ENCODE assay signal across 8 mouse cellular contexts in genomic region chr13:23505662-23506345, GRCm38 (mm10). TPM values are rescaled to one million over a fixed set of nuclear protein-coding genes. Genes with fewer than 3 reads are reported as not detected.
A peak's percentile ranks its signal among the peaks of the same experiment; 100 is the strongest.
DNase-seq lines count a peak whose midpoint lies in the region; ATAC-seq lines count a peak whose summit lies in the region.

No protein-coding gene starts in this region.

- peak overlapping the region; percentile 31 for H3K4me3 ChIP-seq in kidney, embryonic 14.5 days (ENCODE audit: low read length)
- H3K4me3 ChIP-seq in limb, embryonic 11.5 days (ENCODE audit: low read depth, low read length), result peak overlapping the region; percentile 9
- H3K4me3 ChIP-seq in neural tube, embryonic 13.5 days, result peak overlapping the region; percentile 13

- peak overlapping the region; percentile 38; the same call in 1 of the 2 replicates for H3K9ac ChIP-seq in kidney, embryonic 14.5 days (ENCODE audit: low read depth, low read length)
- H3K9ac ChIP-seq in limb, embryonic 11.5 days (ENCODE audit: low read length), result no peak overlapping the region
- H3K9ac ChIP-seq in neural tube, embryonic 13.5 days, result 0 out of 2 replicates have a peak overlapping the region, but pooled peaks have one; percentile 23

- H3K4me1 ChIP-seq in kidney, embryonic 14.5 days (ENCODE audit: control insufficient read depth, insufficient read depth, low read length), result peaks cover 23% of the 10 kb centered on the region
- peaks cover 4% of the 10 kb centered on the region; the same call in 1 of the 2 replicates for H3K4me1 ChIP-seq in limb, embryonic 11.5 days (ENCODE audit: control insufficient read depth, insufficient read depth, low read length)
- H3K4me1 ChIP-seq in neural tube, embryonic 13.5 days (replicated peaks), result peaks cover 8% of the 10 kb centered on the region

- H3K9me3 ChIP-seq in kidney, embryonic 14.5 days (ENCODE audit: control insufficient read depth, low read length), result no peaks in the 10 kb centered on the region
- H3K9me3 ChIP-seq in limb, embryonic 11.5 days (ENCODE audit: control insufficient read depth, low read length), result no peaks in the 10 kb centered on the region
- H3K9me3 ChIP-seq in neural tube, embryonic 13.5 days, result no peaks in the 10 kb centered on the region

- H3K36me3 ChIP-seq in kidney, embryonic 14.5 days (ENCODE audit: control insufficient read depth, insufficient read depth, low read length), result no peaks in the 10 kb centered on the region
- no peaks in the 10 kb centered on the region for H3K36me3 ChIP-seq in limb, embryonic 11.5 days (ENCODE audit: control insufficient read depth, insufficient read depth, low read length)
- no peaks in the 10 kb centered on the region for H3K36me3 ChIP-seq in neural tube, embryonic 13.5 days

- 0 out of 2 replicates have a peak overlapping the region, but pooled peaks have one; percentile 8 for H3K27ac ChIP-seq in kidney, embryonic 14.5 days (ENCODE audit: low read depth, low read length)
- H3K27ac ChIP-seq in limb, embryonic 11.5 days (replicated peaks; ENCODE audit: low read depth, low read length), result no peak overlapping the region
- no peak overlapping the region for H3K27ac ChIP-seq in neural tube, embryonic 13.5 days (replicated peaks)

- no peak for DNase-seq in kidney, postnatal 14 days
- peak; percentile 61 for DNase-seq in embryo, embryonic 9.5 days (ENCODE audit: extremely low spot score)
- peak; percentile 63 for DNase-seq in limb, embryonic 11.5 days (ENCODE audit: low spot score)
- no peak for DNase-seq in cerebellum, adult 11 months
- DNase-seq in urinary bladder, adult 2 months (ENCODE audit: low spot score), result no peak
- no peak for DNase-seq in lung, postnatal 4 days

- WGBS in kidney, embryonic 14.5 days, result 7% methylated on average over 14 of the region's 14 CpGs
- WGBS in limb, embryonic 11.5 days, result 3% methylated on average over 14 of the region's 14 CpGs
- 6% methylated on average over 14 of the region's 14 CpGs for WGBS in neural tube, embryonic 13.5 days

- H3K4me2 ChIP-seq in kidney, embryonic 14.5 days (replicated peaks; ENCODE audit: low read depth, low read length), result peak overlapping the region; percentile 52
- H3K4me2 ChIP-seq in limb, embryonic 11.5 days (ENCODE audit: low read depth, severe bottlenecking), result peak overlapping the region; percentile 32
- peak overlapping the region; percentile 43 for H3K4me2 ChIP-seq in neural tube, embryonic 13.5 days

- ATAC-seq in kidney, embryonic 14.5 days (ENCODE audit: low FRiP score, low TSS enrichment), result 0 out of 2 replicates have a peak, but pooled peaks have one; percentile 28
- ATAC-seq in limb, embryonic 11.5 days (ENCODE audit: insufficient number of reproducible peaks, low FRiP score, low TSS enrichment, low read depth), result no peak
- ATAC-seq in neural tube, embryonic 13.5 days (ENCODE audit: low read depth), result peak; percentile 32; the same call in 1 of the 2 replicates

- no peaks in the 10 kb centered on the region for H3K27me3 ChIP-seq in kidney, embryonic 14.5 days (ENCODE audit: control insufficient read depth, insufficient read depth, low read length)
- no peaks in the 10 kb centered on the region for H3K27me3 ChIP-seq in limb, embryonic 11.5 days (ENCODE audit: control insufficient read depth, insufficient read depth, low read length)
- H3K27me3 ChIP-seq in neural tube, embryonic 13.5 days, result no peaks in the 10 kb centered on the region; the same call in 1 of the 2 replicates

RNA-seq across cellular contexts. Expression of gene Btn2a2, which starts 17.1 kb away (rescaled TPM):
- polyA plus RNA-seq in kidney, embryonic 14.5 days (2014; fragmentation: Nextera tagmentation; extraction: Ambion mirVana), result 0.31 and 0.87 TPM in 2 replicates
- 1.3 and 2.2 TPM in 2 replicates for polyA plus RNA-seq in limb, embryonic 11.5 days (2014; fragmentation: Nextera tagmentation; extraction: Ambion mirVana)
- 0.12 and 0.21 TPM in 2 replicates for polyA plus RNA-seq in neural tube, embryonic 13.5 days (2015; fragmentation: Nextera tagmentation; extraction: Ambion mirVana)
- polyA plus RNA-seq in urinary bladder, adult 2 months (2012; rRNA removed), result 0.04 TPM in 1 of 2 replicates, not detected in the other

RNA-seq across cellular contexts. Expression of gene Hist1h4h, which starts 25.0 kb away (rescaled TPM):
- 6.1 and 9.9 TPM in 2 replicates for polyA plus RNA-seq in kidney, embryonic 14.5 days (2014; fragmentation: Nextera tagmentation; extraction: Ambion mirVana)
- 4.0 and 5.6 TPM in 2 replicates for polyA plus RNA-seq in limb, embryonic 11.5 days (2014; fragmentation: Nextera tagmentation; extraction: Ambion mirVana)
- polyA plus RNA-seq in neural tube, embryonic 13.5 days (2015; fragmentation: Nextera tagmentation; extraction: Ambion mirVana), result 2.4 and 2.6 TPM in 2 replicates
- polyA plus RNA-seq in urinary bladder, adult 2 months (2012; rRNA removed), result 27.8 and 30.5 TPM in 2 replicates

RNA-seq across cellular contexts. Expression of gene Hist1h2af, which starts 27.9 kb away (rescaled TPM):
- 13.8 and 28.7 TPM in 2 replicates for polyA plus RNA-seq in kidney, embryonic 14.5 days (2014; fragmentation: Nextera tagmentation; extraction: Ambion mirVana)
- 5.1 and 7.9 TPM in 2 replicates for polyA plus RNA-seq in limb, embryonic 11.5 days (2014; fragmentation: Nextera tagmentation; extraction: Ambion mirVana)
- polyA plus RNA-seq in neural tube, embryonic 13.5 days (2015; fragmentation: Nextera tagmentation; extraction: Ambion mirVana), result 0.95 TPM in 1 of 2 replicates, not detected in the other
- 1.3 and 5.2 TPM in 2 replicates for polyA plus RNA-seq in urinary bladder, adult 2 months (2012; rRNA removed)

RNA-seq across cellular contexts. Expression of gene Hist1h3g, which starts 29.4 kb away (rescaled TPM):
- 8.2 and 12.5 TPM in 2 replicates for polyA plus RNA-seq in kidney, embryonic 14.5 days (2014; fragmentation: Nextera tagmentation; extraction: Ambion mirVana)
- polyA plus RNA-seq in limb, embryonic 11.5 days (2014; fragmentation: Nextera tagmentation; extraction: Ambion mirVana), result 7.0 and 9.4 TPM in 2 replicates
- polyA plus RNA-seq in neural tube, embryonic 13.5 days (2015; fragmentation: Nextera tagmentation; extraction: Ambion mirVana), result 1.1 and 1.3 TPM in 2 replicates
- 0.40 and 0.90 TPM in 2 replicates for polyA plus RNA-seq in urinary bladder, adult 2 months (2012; rRNA removed)

RNA-seq across cellular contexts. Expression of gene Hist1h2bh, which starts 37.4 kb away (rescaled TPM):
- 1.4 and 2.9 TPM in 2 replicates for polyA plus RNA-seq in kidney, embryonic 14.5 days (2014; fragmentation: Nextera tagmentation; extraction: Ambion mirVana)
- polyA plus RNA-seq in limb, embryonic 11.5 days (2014; fragmentation: Nextera tagmentation; extraction: Ambion mirVana), result 0.79 and 1.0 TPM in 2 replicates
- polyA plus RNA-seq in neural tube, embryonic 13.5 days (2015; fragmentation: Nextera tagmentation; extraction: Ambion mirVana), result 0.61 TPM in 1 of 2 replicates, not detected in the other
- polyA plus RNA-seq in urinary bladder, adult 2 months (2012; rRNA removed), result 0.60 and 0.69 TPM in 2 replicates

Comparison
In these comparisons a context has a peak if more than half of its experiments do, and no peak if none do; other contexts are left out.
1. DNase-seq: peak in embryo, embryonic 9.5 days (single experiment) and limb, embryonic 11.5 days (single experiment); none in kidney, postnatal 14 days (single experiment), cerebellum, adult 11 months (single experiment), urinary bladder, adult 2 months (single experiment) and lung, postnatal 4 days (0 of 2).
2. Peak in every context shown above with its lines, with median percentiles within 50 percentile points of each other: H3K4me2 ChIP-seq and H3K4me3 ChIP-seq.